Mouse (Mus musculus): Measurements from ENCODE around the gene Sema5b. TPM values are rescaled to one million over a fixed set of nuclear protein-coding genes. Genes with fewer than 3 reads are reported as not detected.

Sema5b gene
- polyA plus RNA-seq, 2 experiments, result 0.03 to 0.13 TPM

DNA sequence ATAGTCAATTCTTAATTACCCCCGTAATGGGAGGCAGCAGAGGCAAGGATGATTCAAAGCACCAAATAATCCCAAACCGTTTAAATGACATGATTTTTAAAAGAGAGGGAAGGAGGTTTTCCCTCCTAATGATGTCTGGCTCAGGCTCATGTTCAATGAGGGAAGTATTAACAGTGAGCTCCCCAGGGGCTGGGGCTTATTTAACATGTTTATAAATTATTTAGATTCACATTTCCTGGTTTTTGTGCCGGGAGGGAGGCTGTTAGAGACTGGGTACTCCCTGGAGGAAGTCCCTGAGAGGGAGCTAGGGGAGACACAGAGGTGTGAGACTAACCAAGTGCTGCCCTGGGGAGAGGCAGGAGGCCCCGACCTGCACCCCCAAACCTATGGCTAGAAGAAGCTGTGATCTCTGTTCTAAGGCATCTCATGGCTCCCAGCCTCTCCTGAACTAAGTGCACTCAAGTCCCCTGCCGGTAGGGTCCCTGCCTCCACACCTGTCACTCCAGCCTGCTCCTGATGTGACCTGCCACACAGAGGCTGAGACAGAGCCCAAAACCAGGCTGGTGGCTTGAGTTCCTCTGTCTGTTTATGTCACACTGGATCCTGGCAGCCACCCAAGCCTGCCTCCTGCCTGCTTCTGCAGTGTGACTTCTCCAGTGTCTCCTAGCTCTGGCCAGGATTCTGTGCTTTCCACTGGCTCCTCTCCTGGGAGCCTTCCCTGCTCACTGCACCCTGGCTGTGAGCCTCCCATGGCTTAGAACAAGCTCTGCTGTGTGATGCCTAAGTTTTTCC lies 51.5 kb downstream of the Sema5b start:
- no peak for DNase-seq (ENCODE audit: low read depth in 3 of 3, low spot score in 3 of 3)
- no peak overlapping the region for H3K4me3 ChIP-seq (ENCODE audit: insufficient read depth in 1 of 2, low read depth in 2 of 2, low read length in 2 of 2)
- H3K4me1 ChIP-seq (replicated peaks; ENCODE audit: control insufficient read depth in 2 of 2, insufficient read depth in 2 of 2, low read length in 1 of 2), result no peaks in the 10 kb centered on the region
- ATAC-seq (ENCODE audit: insufficient read depth), result no peak
- H3K9me3 ChIP-seq (ENCODE audit: control insufficient read depth, low read length), result no peaks in the 10 kb centered on the region
- H3K27ac ChIP-seq, result no peak overlapping the region
- peaks cover 7% of the 10 kb centered on the region for H3K27me3 ChIP-seq (ENCODE audit: control insufficient read depth, insufficient read depth, low read length)
- no peaks in the 10 kb centered on the region for H3K36me3 ChIP-seq (replicated peaks; ENCODE audit: control insufficient read depth, insufficient read depth, low read depth)
- TF ChIP-seq CTCF (IDR thresholded peaks at IDR 0.05; ENCODE audit: low read depth) (no peak), EP300 (IDR thresholded peaks at IDR 0.05; ENCODE audit: low read depth) (no peak)
- H3K9ac ChIP-seq (replicated peaks), result no peak overlapping the region
- 19% methylated on average over 5 of the region's 5 CpGs for WGBS (ENCODE audit: insufficient replicate concordance)
- H3K4me2 ChIP-seq (ENCODE audit: low read depth), result no peak overlapping the region

DNA sequence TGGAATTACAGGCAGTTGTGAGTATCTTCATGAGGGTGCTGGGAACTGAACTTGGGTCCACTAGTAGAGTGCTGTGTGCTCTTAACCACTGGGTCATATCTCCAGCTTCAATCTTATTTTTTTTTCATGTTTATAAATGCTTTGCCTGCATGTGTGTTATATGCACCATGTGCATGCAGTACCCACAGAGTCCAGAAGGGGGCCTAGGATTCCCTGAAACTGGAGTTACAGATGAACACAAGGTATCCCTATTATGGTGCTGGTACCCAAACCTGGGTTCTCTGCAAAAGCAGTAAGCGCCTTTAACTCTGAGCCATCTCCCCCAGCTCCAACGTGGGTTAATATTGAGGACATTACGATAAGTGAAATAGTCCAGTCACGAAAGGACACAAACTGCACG lies 52.5 kb downstream of the Sema5b start:
- Histone ChIP-seq H3K27me3 (ENCODE audit: control insufficient read depth, insufficient read depth, low read length) (peaks cover 6% of the 10 kb centered on the region), H3K4me3 (ENCODE audit: insufficient read depth in 1 of 2, low read depth in 2 of 2, low read length in 2 of 2) (no peak overlapping the region), H3K27ac (no peak overlapping the region), H3K9ac (replicated peaks) (no peak overlapping the region), H3K9me3 (ENCODE audit: control insufficient read depth, low read length) (no peaks in the 10 kb centered on the region), H3K4me2 (ENCODE audit: low read depth) (no peak overlapping the region), H3K36me3 (replicated peaks; ENCODE audit: control insufficient read depth, insufficient read depth, low read depth) (no peaks in the 10 kb centered on the region), H3K4me1 (replicated peaks; ENCODE audit: control insufficient read depth in 2 of 2, insufficient read depth in 2 of 2, low read length in 1 of 2) (no peaks in the 10 kb centered on the region)
- DNase-seq (ENCODE audit: low read depth in 3 of 3, low spot score in 3 of 3) (no peak), ATAC-seq (ENCODE audit: insufficient read depth) (no peak)
- TF ChIP-seq EP300 (IDR thresholded peaks at IDR 0.05; ENCODE audit: low read depth) (no peak), CTCF (IDR thresholded peaks at IDR 0.05; ENCODE audit: low read depth) (peak; percentile 38)
- WGBS (ENCODE audit: insufficient replicate concordance), result 87% methylated on average over 5 of the region's 5 CpGs

DNA sequence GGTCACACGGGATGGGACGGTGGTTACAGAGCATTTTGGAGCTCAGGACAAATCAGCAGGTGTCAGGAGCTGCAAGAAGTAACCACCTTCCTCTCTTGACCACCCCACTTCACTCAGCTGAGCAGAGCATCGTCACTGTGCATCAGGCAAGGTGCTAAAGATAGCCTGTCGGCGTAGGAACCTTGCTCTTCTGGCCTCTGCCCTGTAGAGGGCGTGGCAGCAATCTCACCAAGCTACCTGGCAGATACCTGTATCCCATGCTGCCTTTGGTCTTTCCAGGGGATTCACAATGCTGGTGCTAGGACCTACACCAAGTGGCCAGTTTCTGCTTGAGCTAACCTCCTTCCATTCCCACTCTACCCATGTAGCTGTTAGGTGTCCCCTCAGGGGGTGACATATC lies 55.3 kb downstream of the Sema5b start:
- Histone ChIP-seq H3K4me2 (ENCODE audit: low read depth) (no peak overlapping the region), H3K27me3 (ENCODE audit: control insufficient read depth, insufficient read depth, low read length) (no peaks in the 10 kb centered on the region), H3K36me3 (replicated peaks; ENCODE audit: control insufficient read depth, insufficient read depth, low read depth) (no peaks in the 10 kb centered on the region), H3K9ac (replicated peaks) (no peak overlapping the region), H3K27ac (no peak overlapping the region), H3K4me1 (replicated peaks; ENCODE audit: control insufficient read depth in 2 of 2, insufficient read depth in 2 of 2, low read length in 1 of 2) (no peaks in the 10 kb centered on the region), H3K9me3 (ENCODE audit: control insufficient read depth, low read length) (no peaks in the 10 kb centered on the region), H3K4me3 (ENCODE audit: insufficient read depth in 1 of 2, low read depth in 2 of 2, low read length in 2 of 2) (no peak overlapping the region)
- ATAC-seq (ENCODE audit: insufficient read depth), result no peak
- TF ChIP-seq CTCF (IDR thresholded peaks at IDR 0.05; ENCODE audit: low read depth) (0 out of 2 replicates have a peak, but pooled peaks have one; percentile 4), EP300 (IDR thresholded peaks at IDR 0.05; ENCODE audit: low read depth) (no peak)
- DNase-seq (ENCODE audit: low read depth in 3 of 3, low spot score in 3 of 3), result no peak
- WGBS (ENCODE audit: insufficient replicate concordance), result 38% methylated on average over 6 of the region's 6 CpGs

DNA sequence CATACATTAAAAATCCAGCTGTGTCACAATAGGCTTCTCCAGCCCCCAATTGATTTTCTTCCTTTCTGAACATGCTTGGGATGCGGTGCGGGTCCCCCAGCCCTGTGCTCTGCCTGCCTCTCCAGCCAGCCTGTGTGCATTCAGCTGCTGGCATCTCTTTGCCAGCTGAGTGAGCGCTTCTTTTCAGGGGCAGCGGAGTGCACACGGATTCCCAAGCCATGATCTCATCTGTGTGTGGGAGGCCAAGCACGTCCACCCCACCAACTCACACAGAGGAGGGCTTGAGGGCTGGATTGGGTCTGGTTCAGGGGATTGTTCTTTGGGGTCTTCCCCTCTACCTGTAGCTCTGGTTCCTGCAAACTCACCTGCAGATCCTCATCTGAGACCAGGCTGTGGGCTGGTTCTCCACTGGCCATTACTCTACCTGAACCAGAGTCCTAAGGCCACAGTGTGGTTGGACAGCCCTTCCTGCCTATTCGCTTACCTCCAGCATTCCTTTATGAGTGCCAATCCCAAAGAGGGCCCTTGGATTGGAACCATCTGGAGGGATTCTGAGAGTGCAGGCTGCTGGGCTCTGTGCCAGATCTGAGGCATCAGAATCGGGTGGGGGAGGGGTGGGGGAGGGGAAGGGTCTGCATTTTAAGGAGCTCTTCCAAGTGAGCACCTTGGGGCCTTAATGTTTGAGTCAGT lies 55.9 kb downstream of the Sema5b start:
- ATAC-seq (ENCODE audit: insufficient read depth), result no peak

DNA sequence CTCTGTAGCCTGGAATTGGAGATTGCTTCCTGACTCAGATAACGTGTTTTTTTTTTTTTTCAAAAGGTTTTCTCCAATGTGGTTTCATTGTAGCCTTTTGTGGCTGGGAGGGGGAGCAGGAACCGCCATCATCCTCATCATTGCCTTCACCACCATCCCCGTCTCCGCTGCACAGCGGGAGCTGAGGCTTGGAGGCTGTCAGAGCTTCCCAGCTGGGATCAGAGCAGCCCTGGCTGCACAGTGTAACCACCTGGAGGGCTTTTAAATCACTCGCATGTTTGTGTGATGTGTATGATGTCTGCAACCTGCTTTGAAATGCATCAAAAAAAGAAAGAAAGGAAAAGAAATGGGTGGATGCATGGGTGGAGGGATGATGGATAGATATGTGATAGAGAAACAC lies 57.0 kb downstream of the Sema5b start:
- Histone ChIP-seq H3K27ac (no peak overlapping the region), H3K9ac (replicated peaks) (no peak overlapping the region), H3K36me3 (replicated peaks; ENCODE audit: control insufficient read depth, insufficient read depth, low read depth) (no peaks in the 10 kb centered on the region), H3K4me1 (replicated peaks; ENCODE audit: control insufficient read depth in 2 of 2, insufficient read depth in 2 of 2, low read length in 1 of 2) (no peaks in the 10 kb centered on the region), H3K4me3 (ENCODE audit: insufficient read depth in 1 of 2, low read depth in 2 of 2, low read length in 2 of 2) (no peak overlapping the region), H3K27me3 (ENCODE audit: control insufficient read depth, insufficient read depth, low read length) (no peaks in the 10 kb centered on the region), H3K9me3 (ENCODE audit: control insufficient read depth, low read length) (no peaks in the 10 kb centered on the region), H3K4me2 (ENCODE audit: low read depth) (no peak overlapping the region)
- WGBS (ENCODE audit: insufficient replicate concordance), result 13% methylated on average over 6 of the region's 6 CpGs
- no peak for DNase-seq (ENCODE audit: low read depth in 3 of 3, low spot score in 3 of 3)
- ATAC-seq (ENCODE audit: insufficient read depth), result no peak
- TF ChIP-seq CTCF (IDR thresholded peaks at IDR 0.05; ENCODE audit: low read depth) (no peak), EP300 (IDR thresholded peaks at IDR 0.05; ENCODE audit: low read depth) (no peak)

More for the DNA sequence above, 55.9 kb downstream of the Sema5b start:
- H3K9me3 ChIP-seq (ENCODE audit: control insufficient read depth, low read length), result no peaks in the 10 kb centered on the region
- no peak overlapping the region for H3K9ac ChIP-seq (replicated peaks)
- no peaks in the 10 kb centered on the region for H3K4me1 ChIP-seq (replicated peaks; ENCODE audit: control insufficient read depth in 2 of 2, insufficient read depth in 2 of 2, low read length in 1 of 2)
- no peak overlapping the region for H3K27ac ChIP-seq
- H3K4me2 ChIP-seq (ENCODE audit: low read depth), result no peak overlapping the region
- WGBS (ENCODE audit: insufficient replicate concordance), result 48% methylated on average over 8 of the region's 8 CpGs
- no peak overlapping the region for H3K4me3 ChIP-seq (ENCODE audit: insufficient read depth in 1 of 2, low read depth in 2 of 2, low read length in 2 of 2)
- H3K36me3 ChIP-seq (replicated peaks; ENCODE audit: control insufficient read depth, insufficient read depth, low read depth), result no peaks in the 10 kb centered on the region
- no peak for DNase-seq (ENCODE audit: low read depth in 3 of 3, low spot score in 3 of 3)
- TF ChIP-seq EP300 (IDR thresholded peaks at IDR 0.05; ENCODE audit: low read depth) (no peak), CTCF (IDR thresholded peaks at IDR 0.05; ENCODE audit: low read depth) (no peak)
- no peaks in the 10 kb centered on the region for H3K27me3 ChIP-seq (ENCODE audit: control insufficient read depth, insufficient read depth, low read length)

All from liver, embryonic 14.5 days (tissue).